Mouse (Mus musculus) embryonic facial prominence, embryonic 10.5 days (tissue): ENCODE data around the gene Hacd3. TPM values are rescaled to one million over a fixed set of nuclear protein-coding genes. Genes with fewer than 3 reads are reported as not detected.
"Not testable (repeated sequence)": the region's sequence is repeated elsewhere in the genome, so short reads cannot be mapped to it uniquely, and the experiment has no call there.

Source experiments
- DNase-seq: peaks from one replicate; pipeline ENCODE4 v3.0.0-alpha.2; 2017; ENCODE audit warnings: low spot score
- H3K27ac ChIP-seq: fragments of 300-500 bp; sonication (generic); replicated peaks from 2 replicates; pipeline ENCODE4 v1.5.1; 2016; ENCODE audit warnings: mild to moderate bottlenecking
- H3K27me3 ChIP-seq: fragments of 300-500 bp; sonication (generic); replicated peaks from 2 replicates; pipeline ENCODE4 v1.6.1; 2016; ENCODE audit warnings: low read depth, mild to moderate bottlenecking; ENCODE audit not compliant: poor library complexity, severe bottlenecking
- H3K36me3 ChIP-seq: fragments of 300-500 bp; sonication (generic); replicated peaks from 2 replicates; pipeline ENCODE4 v1.6.1; 2016; ENCODE audit warnings: mild to moderate bottlenecking, moderate library complexity
- H3K4me1 ChIP-seq: fragments of 300-500 bp; sonication (generic); 2 replicates; pipeline ENCODE4 v1.6.1; 2016
- H3K4me3 ChIP-seq: fragments of 300-500 bp; sonication (generic); 2 replicates; pipeline ENCODE4 v1.5.1; 2016; ENCODE audit warnings: mild to moderate bottlenecking, moderate library complexity
- H3K9me3 ChIP-seq: fragments of 300-500 bp; sonication (generic); 2 replicates; pipeline ENCODE4 v1.6.1; 2016; ENCODE audit warnings: mild to moderate bottlenecking
- WGBS: fragments of 180-500 bp; shearing (Covaris S2); methylation state at CpG from one replicate; pipeline ENCODE4 v1.1.7; 2016; 5-methylcytosine and 5-hydroxymethylcytosine counted together
- polyA plus RNA-seq: library from polyadenylated mRNA; unstranded; fragments of >200 nt; fragmentation: Nextera tagmentation; extraction: Ambion mirVana; gene quantifications from 2 replicates; pipeline ENCODE4 v1.2.1, GENCODE M21; 2016

Gene Hacd3
- polyA plus RNA-seq, 1 experiment from 2014 or later, result 104 TPM

DNA sequence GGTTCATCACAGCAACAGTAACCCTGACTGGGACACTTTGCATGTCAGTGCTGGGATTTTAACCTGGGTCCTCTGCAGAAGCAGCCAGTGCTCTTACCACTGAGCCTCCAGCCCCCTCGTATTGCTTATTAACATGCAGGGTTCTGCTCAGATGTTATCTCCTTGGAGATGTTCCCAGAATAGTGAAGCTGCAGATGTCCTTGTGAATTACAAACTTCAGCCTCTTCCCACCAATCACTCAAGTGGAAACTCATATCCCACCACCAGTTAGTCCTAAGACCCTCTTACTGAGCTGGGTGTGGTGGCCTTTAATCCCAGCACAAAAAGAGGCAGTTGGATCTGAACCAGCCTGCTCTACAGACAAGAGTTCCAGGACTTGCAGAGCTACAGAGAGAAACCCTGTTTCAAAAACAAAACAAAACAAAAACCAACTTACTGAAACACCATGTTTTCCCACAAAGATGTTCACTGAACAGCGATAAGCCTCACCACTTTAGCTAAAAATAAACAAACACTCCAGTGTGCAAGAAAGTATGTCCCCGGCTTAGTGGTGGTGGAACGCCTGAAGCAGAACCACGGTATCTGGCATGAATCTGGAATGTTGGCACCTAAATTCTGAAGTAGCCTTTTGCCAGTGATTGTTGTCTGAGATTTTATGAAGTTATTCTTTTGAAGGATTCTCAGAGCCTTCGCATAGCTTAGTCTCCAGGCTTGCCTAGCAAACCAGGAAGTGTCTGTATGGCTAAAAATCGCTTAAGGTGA is 5.9 kb downstream of the Hacd3 start:
- Histone ChIP-seq H3K27me3 (no peaks in the 10 kb centered on the region), H3K4me3 (no peak overlapping the region), H3K4me1 (peaks cover 34% of the 10 kb centered on the region), H3K9me3 (no peaks in the 10 kb centered on the region), H3K27ac (no peak overlapping the region), H3K36me3 (peaks cover 10% of the 10 kb centered on the region)
- DNase-seq, result no peak
- 90% methylated on average over 7 of the region's 7 CpGs for WGBS

DNA sequence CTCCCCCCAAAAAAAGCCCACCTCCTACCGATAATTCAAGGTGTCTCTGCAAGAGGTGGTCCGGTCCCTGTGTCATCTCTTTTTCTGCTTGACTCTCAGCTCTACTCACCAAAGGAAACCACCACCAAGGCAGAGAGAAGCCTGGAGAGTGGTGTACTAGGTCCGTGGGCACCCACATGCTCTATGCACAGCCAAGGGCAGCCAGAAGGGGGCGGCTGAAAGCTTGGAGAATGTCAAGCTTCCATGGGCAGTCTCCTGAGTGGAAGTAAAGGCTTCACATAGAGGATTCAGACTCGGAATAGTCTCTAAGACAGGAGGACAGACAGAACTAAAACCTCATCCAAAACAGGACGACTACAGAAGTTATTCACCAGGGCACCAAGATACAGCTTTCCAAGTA is 10.2 kb downstream of the Hacd3 start:
- H3K4me1 ChIP-seq, result peaks cover 3% of the 10 kb centered on the region; the same call in 1 of the 2 replicates
- H3K36me3 ChIP-seq, result peaks cover 50% of the 10 kb centered on the region
- no peaks in the 10 kb centered on the region for H3K27me3 ChIP-seq
- WGBS, result 55% methylated on average over 6 of the region's 6 CpGs
- 0 out of 2 replicates have a peak, but pooled peaks cover 2% of the 10 kb centered on the region for H3K9me3 ChIP-seq
- peak; percentile 25 for DNase-seq
- no peak overlapping the region for H3K27ac ChIP-seq
- no peak overlapping the region for H3K4me3 ChIP-seq

DNA sequence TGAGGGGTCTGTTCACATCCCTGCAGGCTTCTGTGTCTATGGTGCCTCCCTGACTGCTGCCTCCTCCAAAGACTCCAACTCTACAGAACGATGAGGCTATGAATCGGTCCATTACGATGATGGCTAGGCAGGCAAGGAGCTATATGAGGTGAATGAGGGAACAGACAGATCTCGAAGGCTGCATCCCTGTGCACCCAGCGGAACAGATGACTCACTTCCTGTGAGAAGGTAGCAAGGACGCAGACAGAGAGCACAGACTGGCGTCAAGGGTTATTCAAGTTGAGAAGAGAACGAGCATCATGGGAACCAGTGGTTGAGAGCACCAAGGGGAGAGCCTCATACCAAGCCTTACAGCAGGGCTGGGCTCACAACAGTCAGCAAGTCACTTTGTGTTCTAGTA is 10.9 kb downstream of the Hacd3 start:
- Histone ChIP-seq H3K36me3 (peaks cover 57% of the 10 kb centered on the region), H3K27me3 (no peaks in the 10 kb centered on the region), H3K27ac (no peak overlapping the region), H3K9me3 (0 out of 2 replicates have a peak, but pooled peaks cover 2% of the 10 kb centered on the region), H3K4me3 (no peak overlapping the region), H3K4me1 (no peaks in the 10 kb centered on the region)
- no peak for DNase-seq
- 90% methylated on average over 8 of the region's 8 CpGs for WGBS

DNA sequence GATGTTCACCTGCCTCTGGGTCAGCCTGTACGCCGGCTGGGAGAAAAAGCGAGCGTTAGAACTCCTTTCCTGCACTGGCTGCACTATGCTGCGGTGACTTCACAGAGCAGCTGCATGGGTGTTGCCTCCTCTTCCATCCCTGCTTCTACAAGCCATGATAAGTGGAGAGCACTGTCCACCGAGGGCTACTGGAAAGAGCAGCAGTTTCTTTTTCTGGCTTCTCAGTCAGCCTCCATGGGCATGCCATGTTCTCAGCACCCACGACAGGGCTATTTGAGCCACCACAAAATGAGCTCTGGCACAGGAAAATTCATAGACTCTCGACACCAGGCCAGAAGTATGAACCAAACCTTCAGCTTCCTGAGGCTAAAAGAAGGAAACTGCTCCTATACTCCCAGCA is 15.8 kb downstream of the Hacd3 start:
- 95% methylated on average over 8 of the region's 8 CpGs for WGBS

DNA sequence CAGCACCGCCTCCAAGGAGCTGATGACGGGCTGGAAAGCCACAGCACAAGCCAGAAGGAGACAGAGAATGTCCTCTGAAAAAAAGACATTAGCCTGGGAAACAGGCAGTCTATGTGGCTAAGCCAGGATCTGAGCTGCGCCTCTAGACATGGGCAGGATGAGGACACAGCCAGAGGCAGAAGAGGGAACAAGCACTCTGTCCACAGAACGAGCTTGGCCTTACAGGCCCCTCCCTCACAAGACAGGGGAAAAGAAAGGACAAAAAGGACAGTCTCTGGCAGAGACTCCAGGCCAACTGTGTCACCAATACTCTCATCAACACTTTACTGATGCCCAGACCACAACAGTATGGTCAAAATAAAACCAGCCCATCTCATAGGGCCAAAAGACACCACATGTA is 20.0 kb downstream of the Hacd3 start:
- 68% methylated on average over 4 of the region's 4 CpGs for WGBS
- no peaks in the 10 kb centered on the region for H3K4me1 ChIP-seq
- no peaks in the 10 kb centered on the region for H3K27me3 ChIP-seq
- 0 out of 2 replicates have a peak, but pooled peaks cover 4% of the 10 kb centered on the region for H3K9me3 ChIP-seq
- H3K4me3 ChIP-seq, result no peak overlapping the region
- no peak for DNase-seq
- H3K36me3 ChIP-seq, result peaks cover 92% of the 10 kb centered on the region
- no peak overlapping the region for H3K27ac ChIP-seq

More for the DNA sequence above, 15.8 kb downstream of the Hacd3 start:
- Histone ChIP-seq H3K27ac (no peak overlapping the region), H3K4me1 (no peaks in the 10 kb centered on the region), H3K27me3 (no peaks in the 10 kb centered on the region), H3K36me3 (peaks cover 92% of the 10 kb centered on the region), H3K9me3 (0 out of 2 replicates have a peak, but pooled peaks cover 6% of the 10 kb centered on the region), H3K4me3 (no peak overlapping the region)
- no peak for DNase-seq

DNA sequence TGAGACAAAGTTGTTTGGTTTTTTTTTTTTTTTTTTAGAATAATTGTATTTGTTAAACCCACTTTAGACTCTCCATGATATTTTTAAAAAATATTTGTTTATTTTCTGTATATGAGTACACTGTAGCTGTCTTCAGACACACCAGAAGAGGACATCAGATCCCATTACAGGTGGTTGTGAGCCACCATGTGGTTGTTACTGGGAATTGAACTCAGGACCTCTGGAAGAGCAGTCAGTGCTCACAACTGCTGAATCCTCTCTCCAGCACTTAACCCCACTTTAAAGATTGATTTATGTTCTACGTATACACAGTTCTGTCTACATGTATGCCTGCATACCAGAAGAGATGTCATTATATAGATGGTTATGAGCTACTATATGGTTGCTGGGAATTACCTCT is 26.0 kb downstream of the Hacd3 start:
- peaks cover 94% of the 10 kb centered on the region for H3K36me3 ChIP-seq

DNA sequence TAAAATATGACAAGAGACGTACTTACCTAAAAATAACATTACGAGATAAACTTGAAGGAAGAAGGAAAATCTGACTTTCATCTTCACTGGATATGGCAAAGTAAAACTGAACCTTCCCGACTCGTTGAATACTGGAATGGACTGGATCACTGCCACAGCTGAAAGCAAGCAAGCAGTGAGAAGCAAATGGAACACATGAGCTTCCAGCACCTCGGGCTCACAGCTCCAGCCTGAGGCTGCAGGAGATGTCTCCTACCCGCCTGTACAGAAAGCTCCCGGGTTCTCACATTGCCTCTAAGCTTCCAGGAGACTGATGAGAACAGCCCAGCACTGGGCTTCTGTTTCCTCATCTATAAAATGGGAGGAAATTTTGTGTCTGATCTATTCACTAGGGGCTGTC is 31.2 kb downstream of the Hacd3 start:
- Histone ChIP-seq H3K4me3 (no peak overlapping the region), H3K27ac (no peak overlapping the region), H3K27me3 (no peaks in the 10 kb centered on the region), H3K36me3 (peaks cover 99% of the 10 kb centered on the region), H3K9me3 (no peaks in the 10 kb centered on the region), H3K4me1 (no peaks in the 10 kb centered on the region)
- no peak for DNase-seq
- 87% methylated on average over 7 of the region's 7 CpGs for WGBS

More for the DNA sequence above, 26.0 kb downstream of the Hacd3 start:
- H3K27ac ChIP-seq, DNase-seq, H3K9me3 ChIP-seq, H3K4me3 ChIP-seq, H3K27me3 ChIP-seq, H3K4me1 ChIP-seq: not testable (repeated sequence)
- WGBS, result 85% methylated on average over 1 of the region's 1 CpGs

DNA sequence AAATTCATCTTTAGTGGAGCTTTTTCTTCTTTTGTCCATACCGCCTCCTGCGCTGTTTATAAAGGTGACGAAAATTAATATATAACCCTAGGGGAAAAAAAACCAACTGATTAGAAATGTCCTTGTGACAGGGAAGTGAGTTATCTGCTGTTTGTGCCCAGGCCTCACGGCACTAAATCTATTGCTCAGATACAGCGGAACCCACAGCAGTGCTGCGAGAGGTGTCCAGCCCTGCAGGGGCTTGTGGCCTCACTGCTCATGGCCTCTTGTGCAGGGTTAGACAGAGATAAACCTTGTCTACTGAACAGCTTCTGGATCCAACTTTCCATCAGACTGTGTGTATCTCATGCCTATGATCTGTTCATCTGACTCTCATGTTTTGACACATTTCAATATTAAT is 33.0 kb downstream of the Hacd3 start:
- no peak overlapping the region for H3K4me3 ChIP-seq
- no peaks in the 10 kb centered on the region for H3K4me1 ChIP-seq
- no peak for DNase-seq
- H3K36me3 ChIP-seq, result peaks cover 100% of the 10 kb centered on the region
- H3K9me3 ChIP-seq, result no peaks in the 10 kb centered on the region
- no peaks in the 10 kb centered on the region for H3K27me3 ChIP-seq
- no peak overlapping the region for H3K27ac ChIP-seq
- 97% methylated on average over 6 of the region's 6 CpGs for WGBS

DNA sequence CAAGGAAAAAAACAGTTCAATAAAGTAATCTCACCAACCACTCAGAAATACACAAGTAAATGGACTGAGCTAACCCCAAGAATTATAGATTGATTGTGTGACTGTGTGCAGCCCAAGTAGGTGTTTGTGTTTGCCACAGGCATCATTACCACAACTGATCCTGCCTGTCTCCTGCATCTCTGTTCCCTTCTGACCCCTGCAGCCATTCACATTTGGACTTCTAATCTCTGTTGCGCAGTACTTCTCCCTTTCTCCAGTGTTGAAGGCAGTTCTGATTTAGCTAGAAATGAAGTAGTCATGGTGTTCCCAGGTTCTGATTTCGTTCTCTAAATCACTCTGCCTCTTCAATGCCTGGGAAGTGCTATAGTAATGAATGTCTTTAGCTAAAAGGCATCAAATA is 33.8 kb downstream of the Hacd3 start:
- 88% methylated on average over 2 of the region's 2 CpGs for WGBS
- peaks cover 100% of the 10 kb centered on the region for H3K36me3 ChIP-seq

DNA sequence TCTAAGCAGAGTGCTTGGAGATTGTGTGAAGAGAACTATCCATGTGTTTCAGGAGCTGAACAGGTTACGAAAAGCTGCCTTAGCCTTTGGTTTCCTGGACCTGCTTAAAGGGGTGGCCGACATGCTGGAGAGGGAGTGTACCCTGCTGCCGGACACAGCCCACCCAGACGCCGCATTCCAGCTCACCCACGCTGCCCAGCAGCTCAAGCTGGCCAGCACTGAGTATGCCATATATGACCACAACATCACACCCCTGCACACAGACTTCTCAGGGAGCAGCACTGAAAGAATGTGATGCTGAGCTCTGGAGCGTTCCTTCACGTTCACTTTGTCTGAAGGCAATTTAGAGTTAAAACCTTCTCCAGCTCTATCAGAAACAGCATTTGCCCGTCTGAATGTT is 35.7 kb downstream of the Hacd3 start:
- no peaks in the 10 kb centered on the region for H3K27me3 ChIP-seq
- WGBS, result 89% methylated on average over 9 of the region's 9 CpGs
- H3K4me3 ChIP-seq, result no peak overlapping the region
- no peaks in the 10 kb centered on the region for H3K9me3 ChIP-seq
- H3K27ac ChIP-seq, result no peak overlapping the region
- H3K4me1 ChIP-seq, result no peaks in the 10 kb centered on the region
- peaks cover 100% of the 10 kb centered on the region for H3K36me3 ChIP-seq
- no peak for DNase-seq

More for the DNA sequence above, 33.8 kb downstream of the Hacd3 start:
- H3K27me3 ChIP-seq, result no peaks in the 10 kb centered on the region
- no peak for DNase-seq
- no peak overlapping the region for H3K27ac ChIP-seq
- no peaks in the 10 kb centered on the region for H3K4me1 ChIP-seq
- no peaks in the 10 kb centered on the region for H3K9me3 ChIP-seq
- no peak overlapping the region for H3K4me3 ChIP-seq

DNA sequence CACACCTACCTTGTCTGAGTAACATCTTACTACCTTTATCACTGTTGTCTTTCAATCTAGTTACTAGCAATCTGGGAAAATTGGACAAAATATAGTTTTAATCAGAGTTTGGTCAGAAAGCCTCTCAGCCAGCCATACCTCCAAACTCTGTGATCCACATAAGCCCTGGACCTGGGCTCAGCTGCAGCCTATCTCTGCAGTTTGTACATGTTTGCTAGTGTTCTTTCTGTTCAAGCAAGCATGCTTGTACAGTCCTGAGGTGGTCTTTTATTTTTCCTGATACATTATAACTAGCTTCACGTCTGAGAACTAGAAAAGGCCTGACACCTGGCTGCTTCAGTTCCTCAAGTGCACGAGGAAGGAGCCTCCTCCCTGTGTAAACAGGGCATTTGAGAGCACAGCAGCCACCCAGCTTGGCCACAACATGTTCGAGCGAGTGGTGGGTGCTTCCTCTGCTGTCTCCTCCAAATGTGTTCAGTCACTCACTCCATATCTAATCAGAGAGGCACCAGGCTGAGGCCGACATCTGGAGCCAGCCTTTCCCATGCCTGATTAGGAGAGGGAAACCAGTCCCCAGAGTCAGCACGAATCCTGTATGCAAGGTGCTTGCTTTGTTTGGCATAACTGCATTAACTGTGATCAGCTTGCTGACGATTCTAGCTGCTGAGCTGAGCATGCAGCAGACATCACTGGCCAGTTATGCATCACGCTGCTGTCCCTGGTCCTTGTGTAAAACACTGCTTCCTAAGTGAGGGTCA is 36.3 kb downstream of the Hacd3 start:
- H3K36me3 ChIP-seq, result peaks cover 100% of the 10 kb centered on the region
- no peaks in the 10 kb centered on the region for H3K27me3 ChIP-seq
- no peak overlapping the region for H3K27ac ChIP-seq
- no peak overlapping the region for H3K4me3 ChIP-seq
- WGBS, result 78% methylated on average over 8 of the region's 8 CpGs
- DNase-seq, result no peak
- no peaks in the 10 kb centered on the region for H3K9me3 ChIP-seq
- H3K4me1 ChIP-seq, result no peaks in the 10 kb centered on the region

DNA sequence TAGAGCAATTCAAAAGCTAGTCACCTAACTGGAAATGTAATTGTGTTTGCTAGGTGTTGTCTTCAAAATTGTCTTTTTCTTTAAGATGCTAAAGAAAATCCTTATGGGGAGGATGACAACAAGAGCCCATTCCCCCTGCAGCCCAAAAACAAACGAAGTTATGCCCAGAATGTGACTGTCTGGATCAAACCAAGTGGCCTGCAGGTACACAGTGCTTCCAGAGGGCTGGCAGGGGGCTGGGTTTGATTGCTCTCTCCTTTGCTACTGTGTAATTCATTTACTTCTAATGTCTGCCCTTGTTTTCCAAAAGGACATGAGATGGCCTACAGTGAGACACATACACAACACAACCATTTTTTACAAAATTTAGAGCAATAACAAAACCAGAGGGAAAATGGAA is 39.6 kb downstream of the Hacd3 start:
- Histone ChIP-seq H3K36me3 (peaks cover 100% of the 10 kb centered on the region), H3K27ac (no peak overlapping the region), H3K4me1 (no peaks in the 10 kb centered on the region), H3K27me3 (no peaks in the 10 kb centered on the region), H3K4me3 (no peak overlapping the region), H3K9me3 (no peaks in the 10 kb centered on the region)
- WGBS, result 74% methylated on average over 1 of the region's 1 CpGs
- DNase-seq, result no peak

DNA sequence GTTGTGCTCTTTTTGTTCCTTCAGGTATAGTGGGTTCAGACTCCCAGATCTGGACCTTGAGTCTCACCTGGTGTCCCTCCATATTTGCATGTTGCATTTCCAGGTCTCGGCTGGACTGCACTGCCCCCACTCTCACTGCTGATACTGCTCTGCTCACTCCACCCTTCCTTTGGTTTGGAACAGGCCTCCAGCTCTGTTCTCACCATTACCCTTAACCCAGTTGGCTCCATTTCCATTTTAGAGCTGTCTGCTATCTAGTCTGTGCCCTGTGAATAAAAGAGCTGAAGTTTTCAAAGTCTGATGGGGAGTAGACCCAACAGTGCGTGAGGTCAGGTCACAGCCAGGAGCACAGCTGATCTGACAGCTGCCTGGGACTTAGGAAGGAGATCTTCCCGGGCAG is 40.9 kb downstream of the Hacd3 start:
- Histone ChIP-seq H3K36me3 (peaks cover 100% of the 10 kb centered on the region), H3K4me1 (no peaks in the 10 kb centered on the region), H3K9me3 (no peaks in the 10 kb centered on the region), H3K27me3 (no peaks in the 10 kb centered on the region), H3K27ac (no peak overlapping the region), H3K4me3 (no peak overlapping the region)
- 83% methylated on average over 3 of the region's 3 CpGs for WGBS
- no peak for DNase-seq
